Mouse (Mus musculus): Measurements from ENCODE around the gene Pon1. TPM values are rescaled to one million over a fixed set of nuclear protein-coding genes. Genes with fewer than 3 reads are reported as not detected.

Gene Pon1
- polyA plus RNA-seq, 1 experiment: 1.2 TPM

DNA sequence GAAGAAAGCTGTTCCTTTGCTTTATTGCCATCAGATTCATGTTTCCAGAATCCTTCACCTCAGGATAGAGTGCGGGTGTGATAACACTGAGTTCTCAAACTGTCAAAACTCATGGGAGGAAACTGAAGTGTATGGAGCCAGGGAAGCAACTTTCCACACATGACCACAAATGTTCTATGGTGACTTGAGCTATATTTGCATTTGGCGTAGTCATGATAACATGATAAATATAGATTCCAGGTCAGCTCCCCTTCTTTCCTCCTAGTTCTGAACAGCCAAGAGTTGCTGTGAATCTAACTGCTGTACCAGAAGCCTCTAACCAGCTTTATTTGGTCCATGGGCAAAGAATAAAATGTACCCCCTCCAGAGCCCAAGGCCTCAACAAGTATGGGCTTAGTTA, 41.6 kb downstream of the Pon1 start:
- Histone ChIP-seq H3K4me1 (ENCODE audit: control insufficient read depth, insufficient read depth, low read length) (no peaks in the 10 kb centered on the region), H3K27ac (ENCODE audit: insufficient read depth, low read depth, low read length) (no peak overlapping the region), H3K4me3 (ENCODE audit: insufficient read depth, low read depth, low read length) (no peak overlapping the region), H3K27me3 (replicated peaks; ENCODE audit: control insufficient read depth, insufficient read depth, low read length) (no peaks in the 10 kb centered on the region), H3K36me3 (ENCODE audit: control insufficient read depth, insufficient read depth, low read length) (no peaks in the 10 kb centered on the region)
- 94% methylated on average over 2 of the region's 2 CpGs for WGBS
- no peak for DNase-seq
- no peak for TF ChIP-seq POLR2A (IDR thresholded peaks at IDR 0.05; ENCODE audit: low read depth, low read length)
- TF ChIP-seq CTCF (conservative IDR thresholded peaks at IDR 0.05; ENCODE audit: insufficient read depth, insufficient read length, low read depth, low read length): no peak

DNA sequence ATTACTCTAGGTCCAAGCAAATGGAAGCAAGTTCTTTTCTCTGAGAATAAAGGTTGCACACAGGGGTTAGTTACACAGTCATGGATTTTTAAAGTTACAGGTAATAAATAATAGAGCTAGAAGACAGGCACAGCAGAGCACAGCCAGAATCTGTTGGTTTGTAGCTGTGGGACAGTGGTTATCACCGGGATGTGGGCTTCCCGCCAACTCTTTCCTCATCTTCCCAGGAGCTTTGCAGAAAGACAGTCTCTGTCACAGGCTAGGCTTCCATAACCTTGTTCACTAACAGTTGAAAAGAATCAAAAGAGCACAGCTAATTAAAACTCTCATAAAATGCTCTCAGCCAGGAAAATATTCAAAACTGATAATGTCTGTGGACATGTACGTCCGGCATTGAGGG, 42.6 kb downstream of the Pon1 start:
- 61% methylated on average over 4 of the region's 4 CpGs for WGBS
- H3K27ac ChIP-seq (ENCODE audit: insufficient read depth, low read depth, low read length): no peak overlapping the region
- no peaks in the 10 kb centered on the region for H3K27me3 ChIP-seq (replicated peaks; ENCODE audit: control insufficient read depth, insufficient read depth, low read length)
- H3K4me1 ChIP-seq (ENCODE audit: control insufficient read depth, insufficient read depth, low read length): no peaks in the 10 kb centered on the region
- no peak for DNase-seq
- TF ChIP-seq POLR2A (IDR thresholded peaks at IDR 0.05; ENCODE audit: low read depth, low read length) (no peak), CTCF (conservative IDR thresholded peaks at IDR 0.05; ENCODE audit: insufficient read depth, insufficient read length, low read depth, low read length) (no peak)
- H3K36me3 ChIP-seq (ENCODE audit: control insufficient read depth, insufficient read depth, low read length): no peaks in the 10 kb centered on the region
- no peak overlapping the region for H3K4me3 ChIP-seq (ENCODE audit: insufficient read depth, low read depth, low read length)

DNA sequence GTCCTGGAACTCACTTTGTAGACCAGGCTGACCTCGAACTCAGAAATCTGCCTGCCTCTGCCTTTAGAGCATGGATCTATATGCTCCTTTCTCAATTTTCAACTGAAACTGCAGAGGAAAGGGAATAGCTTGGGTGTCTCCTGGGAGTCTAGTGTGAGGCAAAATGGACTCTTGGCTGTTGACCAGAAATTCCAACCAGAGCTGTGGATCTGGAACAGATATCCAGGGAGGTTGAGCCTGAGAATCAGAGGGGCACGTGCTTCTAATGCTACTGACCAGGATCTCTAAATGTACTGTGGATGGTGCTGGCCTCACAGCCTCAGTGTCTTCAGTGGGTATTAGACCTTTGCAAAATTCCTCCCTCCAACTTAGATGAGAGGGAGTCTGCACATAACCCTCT, 43.8 kb downstream of the Pon1 start:
- WGBS: 76% methylated on average over 2 of the region's 2 CpGs
- TF ChIP-seq CTCF (conservative IDR thresholded peaks at IDR 0.05; ENCODE audit: insufficient read depth, insufficient read length, low read depth, low read length) (no peak), POLR2A (IDR thresholded peaks at IDR 0.05; ENCODE audit: low read depth, low read length) (no peak)
- Histone ChIP-seq H3K4me3 (ENCODE audit: insufficient read depth, low read depth, low read length) (no peak overlapping the region), H3K4me1 (ENCODE audit: control insufficient read depth, insufficient read depth, low read length) (no peaks in the 10 kb centered on the region), H3K27ac (ENCODE audit: insufficient read depth, low read depth, low read length) (no peak overlapping the region), H3K27me3 (replicated peaks; ENCODE audit: control insufficient read depth, insufficient read depth, low read length) (no peaks in the 10 kb centered on the region), H3K36me3 (ENCODE audit: control insufficient read depth, insufficient read depth, low read length) (no peaks in the 10 kb centered on the region)
- no peak for DNase-seq

DNA sequence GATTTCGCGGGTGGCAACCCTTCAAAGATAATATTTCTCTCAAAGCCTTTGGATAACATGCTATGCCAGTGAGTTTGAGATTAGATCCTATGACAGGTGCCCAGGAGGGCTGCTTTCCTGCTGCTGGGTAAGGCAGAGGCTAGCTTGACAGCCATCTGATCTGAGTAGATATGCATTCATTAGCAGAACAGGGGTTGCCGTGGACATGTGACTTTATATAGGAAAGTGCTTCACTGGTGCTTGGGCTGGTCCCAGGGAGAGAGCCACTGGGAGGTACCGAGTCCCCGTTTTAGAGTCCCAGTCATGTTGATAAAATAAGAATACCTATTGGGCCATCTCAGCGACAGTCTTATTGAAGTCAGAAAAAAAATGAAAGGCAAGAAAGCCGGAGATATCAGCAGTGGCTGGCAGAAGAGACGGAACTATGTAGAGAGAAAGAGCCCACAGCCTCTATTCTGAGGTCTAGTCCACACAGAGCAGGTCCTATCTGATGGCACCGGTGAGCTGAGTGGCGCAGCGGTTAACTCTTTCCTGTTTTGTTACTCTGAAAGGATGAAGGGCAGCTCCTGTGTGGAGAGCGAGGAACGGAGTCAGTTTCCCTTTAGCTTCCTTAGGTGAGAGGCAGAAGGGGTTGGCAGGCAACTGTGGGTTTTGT, 46.1 kb downstream of the Pon1 start:
- Histone ChIP-seq H3K4me3 (ENCODE audit: insufficient read depth, low read depth, low read length) (no peak overlapping the region), H3K4me1 (ENCODE audit: control insufficient read depth, insufficient read depth, low read length) (no peaks in the 10 kb centered on the region), H3K27me3 (replicated peaks; ENCODE audit: control insufficient read depth, insufficient read depth, low read length) (no peaks in the 10 kb centered on the region), H3K27ac (ENCODE audit: insufficient read depth, low read depth, low read length) (no peak overlapping the region), H3K36me3 (ENCODE audit: control insufficient read depth, insufficient read depth, low read length) (no peaks in the 10 kb centered on the region)
- 84% methylated on average over 13 of the region's 13 CpGs for WGBS
- no peak for DNase-seq
- TF ChIP-seq POLR2A (IDR thresholded peaks at IDR 0.05; ENCODE audit: low read depth, low read length): no peak
- no peak for TF ChIP-seq CTCF (conservative IDR thresholded peaks at IDR 0.05; ENCODE audit: insufficient read depth, insufficient read length, low read depth, low read length)

DNA sequence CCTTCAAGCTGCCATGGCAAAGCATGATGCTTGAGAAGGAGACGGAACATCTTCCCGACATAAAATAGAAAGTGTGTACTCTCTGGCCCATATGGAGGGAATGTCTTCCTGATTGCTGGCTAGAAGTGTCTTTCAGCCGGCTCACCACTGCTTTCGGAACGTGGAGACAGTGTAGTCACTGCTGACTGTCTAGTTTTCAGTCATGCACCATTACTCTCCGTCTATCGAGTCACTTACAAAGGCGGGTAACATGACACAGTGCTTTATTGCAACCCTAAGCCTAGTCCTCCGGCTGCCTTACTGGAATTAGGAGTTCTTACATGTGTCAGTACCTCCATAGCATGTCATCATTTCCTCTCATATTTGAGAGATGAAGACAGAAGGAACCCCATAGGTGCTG, 54.1 kb downstream of the Pon1 start:
- Histone ChIP-seq H3K36me3 (ENCODE audit: control insufficient read depth, insufficient read depth, low read length) (no peaks in the 10 kb centered on the region), H3K27me3 (replicated peaks; ENCODE audit: control insufficient read depth, insufficient read depth, low read length) (no peaks in the 10 kb centered on the region), H3K4me1 (ENCODE audit: control insufficient read depth, insufficient read depth, low read length) (no peaks in the 10 kb centered on the region), H3K27ac (ENCODE audit: insufficient read depth, low read depth, low read length) (no peak overlapping the region), H3K4me3 (ENCODE audit: insufficient read depth, low read depth, low read length) (no peak overlapping the region)
- DNase-seq: no peak
- WGBS: 53% methylated on average over 9 of the region's 9 CpGs
- no peak for TF ChIP-seq POLR2A (IDR thresholded peaks at IDR 0.05; ENCODE audit: low read depth, low read length)
- no peak for TF ChIP-seq CTCF (conservative IDR thresholded peaks at IDR 0.05; ENCODE audit: insufficient read depth, insufficient read length, low read depth, low read length)

DNA sequence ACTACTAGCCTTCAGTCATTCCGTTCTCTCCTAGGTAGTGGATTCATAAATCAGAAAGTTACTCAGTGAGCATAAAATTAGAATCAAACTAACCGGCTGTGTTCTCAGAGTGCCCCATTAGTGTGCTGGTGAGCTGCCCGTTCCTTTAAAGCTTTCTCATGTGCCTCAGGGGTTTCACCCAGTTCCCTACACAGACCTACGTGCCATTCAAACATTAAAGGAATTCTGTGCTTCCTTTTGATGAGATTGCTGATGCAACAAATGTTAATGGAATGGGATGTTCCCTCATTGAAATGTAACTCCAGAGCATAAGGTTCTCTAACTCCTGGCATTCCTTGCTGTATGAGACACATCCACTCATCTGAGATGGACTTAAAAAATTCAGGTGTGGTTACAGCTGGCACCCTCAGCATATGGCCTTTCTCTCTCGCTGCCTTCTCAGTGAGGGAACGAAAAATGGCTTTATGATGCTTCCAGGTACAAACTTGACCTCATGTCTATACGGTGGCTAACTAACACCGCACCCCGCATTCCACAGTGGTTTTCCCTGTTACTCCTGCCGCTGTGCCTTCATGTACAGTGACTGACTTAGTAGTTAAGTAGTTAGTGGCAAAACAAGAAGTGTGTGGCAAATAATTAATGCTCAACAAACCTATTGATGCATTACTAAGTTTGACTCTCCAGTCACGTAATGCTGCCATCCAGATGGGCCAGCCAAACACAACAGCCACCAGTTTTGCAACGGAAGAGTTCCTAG, 54.7 kb downstream of the Pon1 start:
- Histone ChIP-seq H3K36me3 (ENCODE audit: control insufficient read depth, insufficient read depth, low read length) (no peaks in the 10 kb centered on the region), H3K4me3 (ENCODE audit: insufficient read depth, low read depth, low read length) (no peak overlapping the region), H3K4me1 (ENCODE audit: control insufficient read depth, insufficient read depth, low read length) (no peaks in the 10 kb centered on the region), H3K27me3 (replicated peaks; ENCODE audit: control insufficient read depth, insufficient read depth, low read length) (no peaks in the 10 kb centered on the region), H3K27ac (ENCODE audit: insufficient read depth, low read depth, low read length) (no peak overlapping the region)
- TF ChIP-seq CTCF (conservative IDR thresholded peaks at IDR 0.05; ENCODE audit: insufficient read depth, insufficient read length, low read depth, low read length) (no peak), POLR2A (IDR thresholded peaks at IDR 0.05; ENCODE audit: low read depth, low read length) (no peak)
- 54% methylated on average over 12 of the region's 12 CpGs for WGBS
- no peak for DNase-seq

DNA sequence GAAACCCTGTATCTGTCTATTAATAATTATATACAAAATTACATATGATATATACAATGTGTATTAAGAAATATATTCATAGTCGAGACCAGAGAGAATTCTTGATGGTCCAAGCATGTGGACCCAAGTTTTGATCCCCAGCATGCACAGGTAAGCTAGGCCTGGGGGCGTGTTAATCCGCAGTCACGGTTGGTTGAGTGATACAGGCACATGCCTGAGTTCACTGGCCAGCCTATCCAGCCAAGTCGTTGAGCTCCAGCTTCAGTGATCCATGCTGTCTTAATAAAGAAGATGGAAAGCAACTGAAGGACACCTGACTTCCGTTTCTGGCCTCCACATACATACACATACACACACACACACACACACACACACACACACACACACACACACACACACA, 57.7 kb downstream of the Pon1 start:
- WGBS: 43% methylated on average over 6 of the region's 6 CpGs
- no peak overlapping the region for H3K27ac ChIP-seq (ENCODE audit: insufficient read depth, low read depth, low read length)
- no peak for TF ChIP-seq CTCF (conservative IDR thresholded peaks at IDR 0.05; ENCODE audit: insufficient read depth, insufficient read length, low read depth, low read length)
- TF ChIP-seq POLR2A (IDR thresholded peaks at IDR 0.05; ENCODE audit: low read depth, low read length): no peak
- peak; percentile 51 for DNase-seq
- H3K4me3 ChIP-seq (ENCODE audit: insufficient read depth, low read depth, low read length): no peak overlapping the region
- no peaks in the 10 kb centered on the region for H3K4me1 ChIP-seq (ENCODE audit: control insufficient read depth, insufficient read depth, low read length)
- H3K36me3 ChIP-seq (ENCODE audit: control insufficient read depth, insufficient read depth, low read length): no peaks in the 10 kb centered on the region
- H3K27me3 ChIP-seq (replicated peaks; ENCODE audit: control insufficient read depth, insufficient read depth, low read length): no peaks in the 10 kb centered on the region
